In the genomic region with DNA sequence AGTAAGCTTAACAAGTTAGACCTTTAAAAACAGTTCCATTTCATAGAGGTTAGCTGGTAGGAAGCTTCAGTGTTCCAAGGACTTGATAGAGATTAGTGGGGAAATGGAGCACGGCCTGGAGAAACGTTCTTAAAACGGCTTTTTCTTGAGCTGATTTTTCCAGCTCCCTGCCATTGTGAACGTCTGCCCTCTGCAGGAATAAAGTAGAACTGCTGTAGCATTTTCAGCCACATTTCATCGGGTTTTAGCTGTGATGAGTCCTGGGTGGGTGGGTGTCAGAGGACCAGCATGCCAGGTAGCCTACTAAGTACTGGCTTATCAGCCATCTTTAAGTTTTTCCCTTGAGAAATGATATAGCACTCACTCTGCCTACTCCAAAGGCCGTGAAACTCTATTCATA, we compare ENCODE assay signal across 9 mouse cellular contexts. TPM values are rescaled to one million over a fixed set of nuclear protein-coding genes. Genes with fewer than 3 reads are reported as not detected.
DNase-seq lines count a peak whose midpoint lies in the region; ATAC-seq and TF ChIP-seq lines count a peak whose summit lies in the region.
"Had no signal": no experiment of that assay in that cellular context is flagged by ENCODE, and none has a peak within 500 bp of the region (broad histone marks: within the 10 kb centered on the region; RNA-seq: fewer than 3 reads in every experiment).

No protein-coding gene starts in this region.

- TF ChIP-seq EP300 in heart, adult 2 months (IDR thresholded peaks at IDR 0.05; ENCODE audit: insufficient read depth, low read depth, low read length), result no peak

- peak; percentile 91 for TF ChIP-seq CTCF in heart, adult 2 months (IDR thresholded peaks at IDR 0.05)

- no peaks in the 10 kb centered on the region for H3K36me3 ChIP-seq in heart, adult 2 months (ENCODE audit: control insufficient read depth, insufficient read depth, low read length)
- H3K36me3 ChIP-seq in heart, embryonic 10.5 days, result no peaks in the 10 kb centered on the region
- no peaks in the 10 kb centered on the region for H3K36me3 ChIP-seq in heart, embryonic 14.5 days (ENCODE audit: control insufficient read depth, insufficient read depth, low read length)
- no peaks in the 10 kb centered on the region for H3K36me3 ChIP-seq in midbrain, embryonic 12.5 days
- H3K36me3 ChIP-seq: limb, embryonic 13.5 days had no signal

- no peaks in the 10 kb centered on the region for H3K79me2 ChIP-seq in heart, adult 2 months (replicated peaks; ENCODE audit: control insufficient read depth, insufficient read depth, low read length)

- H3K27me3 ChIP-seq in heart, adult 2 months (ENCODE audit: control insufficient read depth, insufficient read depth, low read length), result no peaks in the 10 kb centered on the region
- H3K27me3 ChIP-seq in heart, embryonic 10.5 days (ENCODE audit: insufficient read depth, poor library complexity, severe bottlenecking), result peaks cover 9% of the 10 kb centered on the region; the same call in 1 of the 2 replicates
- no peaks in the 10 kb centered on the region for H3K27me3 ChIP-seq in heart, embryonic 14.5 days (ENCODE audit: control insufficient read depth, insufficient read depth, low read length)
- H3K27me3 ChIP-seq in midbrain, embryonic 12.5 days, result no peaks in the 10 kb centered on the region; the same call in 1 of the 2 replicates
- H3K27me3 ChIP-seq: limb, embryonic 13.5 days had no signal

- TF ChIP-seq POLR2A in heart, adult 2 months (IDR thresholded peaks at IDR 0.05; ENCODE audit: insufficient read depth, low read depth, low read length), result no peak

- DNase-seq in heart, adult 2 months, result peak in 1 of 2 experiments; percentile 18
- no peak for DNase-seq in heart, embryonic 10.5 days (ENCODE audit: low spot score)
- DNase-seq in ES-CJ7 (ENCODE audit: low read depth, low spot score), result peak; percentile 64
- DNase-seq in cerebellum, postnatal 25 days, result peak; percentile 51 to 72
- peak; percentile 32 to 65 for DNase-seq in kidney, postnatal 36 days
- DNase-seq in T-cell, adult 2 months (ENCODE audit: low spot score), result no peak

- no peak for ATAC-seq in heart, embryonic 14.5 days (ENCODE audit: insufficient number of reproducible peaks, insufficient read depth, low FRiP score, low read depth)
- peak; percentile 60; the same call in 1 of the 2 replicates for ATAC-seq in midbrain, embryonic 12.5 days (ENCODE audit: low FRiP score, low read depth)

- 9% methylated on average over 6 of the region's 6 CpGs for WGBS in heart, adult 2 months
- 12% methylated on average over 6 of the region's 6 CpGs for WGBS in heart, embryonic 10.5 days
- 6% methylated on average over 6 of the region's 6 CpGs for WGBS in heart, embryonic 14.5 days
- WGBS in midbrain, embryonic 12.5 days, result 9% methylated on average over 6 of the region's 6 CpGs

- no peaks in the 10 kb centered on the region for H3K4me1 ChIP-seq in heart, adult 2 months (ENCODE audit: control insufficient read depth, insufficient read depth, low read length)
- H3K4me1 ChIP-seq in heart, embryonic 10.5 days, result peaks cover 8% of the 10 kb centered on the region; the same call in 1 of the 2 replicates
- no peaks in the 10 kb centered on the region for H3K4me1 ChIP-seq in heart, embryonic 14.5 days (ENCODE audit: control insufficient read depth in 2 of 2, insufficient read depth in 2 of 2, low read length in 2 of 2)
- H3K4me1 ChIP-seq in midbrain, embryonic 12.5 days, result peaks cover 4% of the 10 kb centered on the region; the same call in 1 of the 2 replicates

- H3K9ac ChIP-seq in heart, adult 2 months (ENCODE audit: low read depth, low read length), result no peak overlapping the region
- H3K9ac ChIP-seq in heart, embryonic 14.5 days (ENCODE audit: low read length), result 0 out of 2 replicates have a peak overlapping the region, but pooled peaks have one; percentile 45
- H3K9ac ChIP-seq in midbrain, embryonic 12.5 days (replicated peaks), result no peak overlapping the region
- H3K9ac ChIP-seq: limb, embryonic 13.5 days had no signal

- no peaks in the 10 kb centered on the region for H3K9me3 ChIP-seq in heart, embryonic 10.5 days
- H3K9me3 ChIP-seq in heart, embryonic 14.5 days (ENCODE audit: control insufficient read depth, low read length), result no peaks in the 10 kb centered on the region
- H3K9me3 ChIP-seq in midbrain, embryonic 12.5 days, result no peaks in the 10 kb centered on the region
- H3K9me3 ChIP-seq: limb, embryonic 13.5 days had no signal

- H3K27ac ChIP-seq in heart, adult 2 months, result no peak overlapping the region
- H3K27ac ChIP-seq in heart, embryonic 10.5 days, result no peak overlapping the region
- no peak overlapping the region for H3K27ac ChIP-seq in heart, embryonic 14.5 days (replicated peaks in 1 of 2; ENCODE audit: control insufficient read depth in 1 of 2, insufficient read depth in 1 of 2, low read depth in 2 of 2, low read length in 2 of 2)
- H3K27ac ChIP-seq in midbrain, embryonic 12.5 days (replicated peaks), result no peak overlapping the region
- H3K27ac ChIP-seq: limb, embryonic 13.5 days had no signal

- no peak overlapping the region for H3K4me3 ChIP-seq in heart, adult 2 months
- no peak overlapping the region for H3K4me3 ChIP-seq in heart, embryonic 10.5 days
- H3K4me3 ChIP-seq in heart, embryonic 14.5 days (ENCODE audit: control insufficient read depth in 1 of 2, insufficient read depth in 1 of 2, low read depth in 1 of 2, low read length in 2 of 2), result no peak overlapping the region
- H3K4me3 ChIP-seq in midbrain, embryonic 12.5 days, result no peak overlapping the region
- H3K4me3 ChIP-seq: limb, embryonic 13.5 days had no signal

- H3K4me2 ChIP-seq in heart, embryonic 14.5 days (ENCODE audit: low read length), result peak overlapping the region; percentile 35; the same call in 1 of the 2 replicates
- no peak overlapping the region for H3K4me2 ChIP-seq in midbrain, embryonic 12.5 days (replicated peaks)
- H3K4me2 ChIP-seq: limb, embryonic 13.5 days had no signal

- intact Hi-C loops in heart, adult 2 months (cut with DNase I), result loop anchor here (2.0 to 5.0 kb wide), 5 partner anchors 69 to 619 kb away; no protein-coding TSS in a partner anchor

RNA-seq across cellular contexts. Expression of a gene that starts 29.9 kb away (rescaled TPM):
- 1 to 10 TPM in 1 of 2 experiments, under 1 TPM in 1; 0.76 to 1.2 TPM for total RNA-seq in heart, adult 2 months (2021)
- 3.2 and 3.3 TPM in 2 replicates for polyA plus RNA-seq in heart, adult 2 months (2012; rRNA removed)
- polyA plus RNA-seq in heart, embryonic 10.5 days (2016; fragmentation: Nextera tagmentation; extraction: Ambion mirVana), result 0.71 and 1.9 TPM in 2 replicates
- polyA plus RNA-seq in heart, embryonic 14.5 days (2014; fragmentation: Nextera tagmentation; extraction: Ambion mirVana), result 1.2 TPM in 2 replicates
- polyA plus RNA-seq in midbrain, embryonic 12.5 days (2016; fragmentation: Nextera tagmentation; extraction: Ambion mirVana), result 0.45 and 0.73 TPM in 2 replicates

Comparison
In these comparisons a context has a peak if more than half of its experiments do, and no peak if none do; other contexts are left out.
1. DNase-seq: peak in ES-CJ7 (single experiment), cerebellum, postnatal 25 days (2 of 2) and kidney, postnatal 36 days (2 of 2); none in heart, embryonic 10.5 days (single experiment) and T-cell, adult 2 months (single experiment).